Mouse (Mus musculus) lung, postnatal 0 days (tissue): ENCODE results near the gene 2010111I01Rik.

Experiments used
- CTCF ChIP-seq: IDR thresholded peaks from 2 replicates; pipeline ENCODE4 v1.5.1; 2016; ENCODE audit warnings: antibody characterized with exemption, mild to moderate bottlenecking
- EP300 ChIP-seq: IDR thresholded peaks from 2 replicates; pipeline ENCODE4 v1.6.1; 2016; ENCODE audit warnings: antibody characterized with exemption, mild to moderate bottlenecking, control low read depth

DNA sequence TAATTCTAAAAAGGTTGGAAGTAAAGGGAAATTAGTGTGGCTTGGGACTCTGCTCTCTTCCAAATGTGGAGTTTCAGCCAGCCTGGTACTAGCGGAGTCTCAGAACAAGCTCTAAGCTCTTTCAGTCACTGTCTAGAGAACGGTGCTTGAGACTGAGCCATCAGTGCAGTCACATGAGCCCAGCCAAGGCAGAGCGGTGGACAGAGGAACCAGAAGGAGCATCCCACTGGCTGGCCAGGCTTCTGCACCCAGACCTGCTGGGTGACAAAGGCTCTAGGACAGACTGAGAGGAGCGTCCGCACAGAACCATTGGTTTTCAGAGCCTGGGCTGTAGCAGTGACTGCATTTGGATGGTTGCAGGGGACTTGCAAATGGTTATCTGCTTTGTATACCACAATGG is 337.7 kb downstream of the 2010111I01Rik start:
- TF ChIP-seq CTCF (no peak), EP300 (no peak)
